In the genomic region with DNA sequence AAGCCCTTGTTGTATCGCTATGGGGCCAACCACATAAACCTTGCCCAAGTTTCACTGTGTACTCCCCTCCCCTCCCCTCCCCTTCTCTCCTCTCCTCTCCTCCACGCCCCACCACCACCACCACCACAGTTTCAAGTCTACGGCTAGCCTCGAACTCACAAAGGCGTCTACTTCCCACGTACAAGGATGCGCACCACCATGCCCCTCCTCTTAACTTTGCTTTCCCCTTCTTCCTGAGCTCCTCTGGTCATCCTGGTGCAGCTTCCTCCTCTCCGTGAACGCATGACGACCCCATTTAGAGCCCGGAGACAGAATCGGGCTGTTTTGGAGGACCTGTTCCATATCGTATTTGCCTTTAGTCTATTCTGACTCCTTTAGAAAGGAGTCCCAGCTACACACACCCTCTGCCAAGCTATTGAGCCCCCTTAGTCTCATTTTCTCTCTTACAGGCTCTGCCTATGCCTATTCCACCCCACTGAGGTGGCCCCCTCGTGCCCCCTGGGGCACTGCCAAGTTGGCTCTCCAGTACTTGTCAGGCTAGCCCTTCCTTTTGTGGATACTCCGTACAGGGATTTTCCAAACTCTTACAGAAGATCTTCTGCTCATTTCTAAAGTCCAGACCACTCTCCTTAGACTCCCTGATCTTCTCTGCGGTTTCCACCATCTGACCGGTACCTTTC, we compare ENCODE assay signal across 8 mouse cellular contexts. TPM values are rescaled to one million over a fixed set of nuclear protein-coding genes. Genes with fewer than 3 reads are reported as not detected.
DNase-seq lines count a peak whose midpoint lies in the region; ATAC-seq and TF ChIP-seq lines count a peak whose summit lies in the region.

No protein-coding gene starts in this region.

- 29% methylated on average over 17 of the region's 17 CpGs for WGBS in cerebellum, adult 2 months
- whole genome bisulfite sequencing in intestine, embryonic 16.5 days, result 14% methylated on average over 17 of the region's 17 CpGs
- 15% methylated on average over 17 of the region's 17 CpGs for WGBS in stomach, embryonic 15.5 days

- H3K4me2 ChIP-seq in intestine, embryonic 16.5 days (ENCODE audit: low read depth, low read length), result peak overlapping the region; percentile 96
- H3K4me2 ChIP-seq in stomach, embryonic 15.5 days, result peak overlapping the region; percentile 97

- H3K27ac ChIP-seq in cerebellum, adult 2 months (ENCODE audit: insufficient read depth, low read length), result no peak overlapping the region
- no peak overlapping the region for H3K27ac ChIP-seq in intestine, embryonic 16.5 days (ENCODE audit: low read length)
- no peak overlapping the region for H3K27ac ChIP-seq in stomach, embryonic 15.5 days

- no peak overlapping the region for H3K4me3 ChIP-seq in cerebellum, adult 2 months (replicated peaks; ENCODE audit: insufficient read depth, low read depth, low read length)
- H3K4me3 ChIP-seq in megakaryocyte, embryonic 14.5 days (replicated peaks), result peak overlapping the region; percentile 93
- H3K4me3 ChIP-seq in intestine, embryonic 16.5 days (ENCODE audit: low read length), result no peak overlapping the region
- H3K4me3 ChIP-seq in stomach, embryonic 15.5 days (replicated peaks), result peak overlapping the region; percentile 71; the same call in 1 of the 2 replicates

- no peaks in the 10 kb centered on the region for H3K27me3 ChIP-seq in cerebellum, adult 2 months (ENCODE audit: control insufficient read depth, insufficient read depth, low read length)
- H3K27me3 ChIP-seq in megakaryocyte, embryonic 14.5 days (replicated peaks), result peaks cover 77% of the 10 kb centered on the region
- peaks cover 56% of the 10 kb centered on the region for H3K27me3 ChIP-seq in intestine, embryonic 16.5 days (replicated peaks; ENCODE audit: control insufficient read depth, insufficient read depth, low read length)
- peaks cover 53% of the 10 kb centered on the region for H3K27me3 ChIP-seq in stomach, embryonic 15.5 days (replicated peaks)

- peaks cover 5% of the 10 kb centered on the region for H3K36me3 ChIP-seq in megakaryocyte, embryonic 14.5 days (replicated peaks; ENCODE audit: low read length)
- no peaks in the 10 kb centered on the region for H3K36me3 ChIP-seq in intestine, embryonic 16.5 days (ENCODE audit: control insufficient read depth, insufficient read depth, low read length)
- H3K36me3 ChIP-seq in stomach, embryonic 15.5 days, result no peaks in the 10 kb centered on the region

- H3K9me3 ChIP-seq in megakaryocyte, embryonic 14.5 days, result peaks cover 12% of the 10 kb centered on the region
- H3K9me3 ChIP-seq in intestine, embryonic 16.5 days (ENCODE audit: control insufficient read depth, low read length), result no peaks in the 10 kb centered on the region
- H3K9me3 ChIP-seq in stomach, embryonic 15.5 days, result no peaks in the 10 kb centered on the region

- TF ChIP-seq POLR2A in cerebellum, adult 2 months (IDR thresholded peaks at IDR 0.05; ENCODE audit: borderline replicate concordance, insufficient read depth, low read length), result no peak

- TF ChIP-seq CTCF in cerebellum, adult 2 months (IDR thresholded peaks at IDR 0.05; ENCODE audit: borderline replicate concordance, insufficient read depth, low read depth, low read length), result no peak

- H3K9ac ChIP-seq in intestine, embryonic 16.5 days (ENCODE audit: low read depth, low read length), result no peak overlapping the region
- no peak overlapping the region for H3K9ac ChIP-seq in stomach, embryonic 15.5 days

- peak; percentile 40 to 48 for DNase-seq in cerebellum, adult 2 months
- DNase-seq in thymus, postnatal 25 days, result no peak
- no peak for DNase-seq in adrenal gland, postnatal 4 days (ENCODE audit: low spot score in 2 of 2)

- ATAC-seq in cerebellum, adult (ENCODE audit: insufficient number of reproducible peaks, low FRiP score, low TSS enrichment), result no peak
- ATAC-seq in megakaryocyte, adult 5-6 weeks (ENCODE audit: poor library complexity, severe bottlenecking), result no peak
- ATAC-seq in intestine, embryonic 16.5 days, result no peak
- no peak for ATAC-seq in stomach, embryonic 15.5 days (ENCODE audit: insufficient read depth, low FRiP score, low read depth)

- H3K4me1 ChIP-seq in cerebellum, adult 2 months (ENCODE audit: control insufficient read depth, insufficient read depth, low read length), result peaks cover 3% of the 10 kb centered on the region; the same call in 1 of the 2 replicates
- peaks cover 78% of the 10 kb centered on the region for H3K4me1 ChIP-seq in megakaryocyte, embryonic 14.5 days
- peaks cover 50% of the 10 kb centered on the region for H3K4me1 ChIP-seq in intestine, embryonic 16.5 days (ENCODE audit: control insufficient read depth, insufficient read depth, low read length)
- peaks cover 59% of the 10 kb centered on the region for H3K4me1 ChIP-seq in stomach, embryonic 15.5 days

RNA-seq across cellular contexts. Expression of a gene that starts 2.0 kb away (rescaled TPM):
- 3.0 and 3.7 TPM in 2 replicates for polyA plus RNA-seq in cerebellum, adult 2 months (2012; rRNA removed)
- polyA plus RNA-seq in megakaryocyte, embryonic 14.5 days (2012; ENCODE audit: insufficient read depth, low replicate concordance), result 0.41 TPM in 1 of 2 replicates, not detected in the other
- 0.14 TPM in 1 of 2 replicates, not detected in the other for total RNA-seq in megakaryocyte, adult 5-6 weeks (2015)
- 0.04 and 0.07 TPM in 2 replicates for total RNA-seq in megakaryocyte, adult 5-6 weeks (2017)
- polyA plus RNA-seq in intestine, embryonic 16.5 days (2015; fragmentation: Nextera tagmentation; extraction: Ambion mirVana), result 7.1 and 8.6 TPM in 2 replicates
- polyA plus RNA-seq in stomach, embryonic 15.5 days (2015; fragmentation: Nextera tagmentation; extraction: Ambion mirVana), result 25.3 and 28.0 TPM in 2 replicates
- 10 to 100 TPM; 22.9 to 29.2 TPM for total RNA-seq in adrenal gland, postnatal 4 days (2021)

RNA-seq across cellular contexts. Expression of a gene that starts 7.3 kb away (rescaled TPM):
- polyA plus RNA-seq in cerebellum, adult 2 months (2012; rRNA removed), result 15.3 and 16.3 TPM in 2 replicates
- polyA plus RNA-seq in megakaryocyte, embryonic 14.5 days (2012; ENCODE audit: insufficient read depth, low replicate concordance), result 1.1 and 4.0 TPM in 2 replicates
- total RNA-seq in megakaryocyte, adult 5-6 weeks (2015), result 11.5 and 17.2 TPM in 2 replicates
- total RNA-seq in megakaryocyte, adult 5-6 weeks (2017), result 7.8 and 11.0 TPM in 2 replicates
- 18.7 and 23.9 TPM in 2 replicates for polyA plus RNA-seq in intestine, embryonic 16.5 days (2015; fragmentation: Nextera tagmentation; extraction: Ambion mirVana)
- 21.0 and 22.2 TPM in 2 replicates for polyA plus RNA-seq in stomach, embryonic 15.5 days (2015; fragmentation: Nextera tagmentation; extraction: Ambion mirVana)
- 10 to 100 TPM; 16.0 to 17.4 TPM for total RNA-seq in adrenal gland, postnatal 4 days (2021)

RNA-seq across cellular contexts. Expression of a gene that starts 19.7 kb away (rescaled TPM):
- 18.6 and 19.3 TPM in 2 replicates for polyA plus RNA-seq in cerebellum, adult 2 months (2012; rRNA removed)
- polyA plus RNA-seq in megakaryocyte, embryonic 14.5 days (2012; ENCODE audit: insufficient read depth, low replicate concordance), result 19.5 and 24.9 TPM in 2 replicates
- 0.52 and 1.3 TPM in 2 replicates for total RNA-seq in megakaryocyte, adult 5-6 weeks (2015)
- 1.8 and 2.0 TPM in 2 replicates for total RNA-seq in megakaryocyte, adult 5-6 weeks (2017)
- 20.3 and 22.7 TPM in 2 replicates for polyA plus RNA-seq in intestine, embryonic 16.5 days (2015; fragmentation: Nextera tagmentation; extraction: Ambion mirVana)
- 18.4 and 21.3 TPM in 2 replicates for polyA plus RNA-seq in stomach, embryonic 15.5 days (2015; fragmentation: Nextera tagmentation; extraction: Ambion mirVana)
- 10 to 100 TPM; 26.8 to 29.0 TPM for total RNA-seq in adrenal gland, postnatal 4 days (2021)

RNA-seq across cellular contexts. Expression of a gene that starts 22.3 kb away (rescaled TPM):
- 23.9 and 28.6 TPM in 2 replicates for polyA plus RNA-seq in cerebellum, adult 2 months (2012; rRNA removed)
- 0.29 TPM in 1 of 2 replicates, not detected in the other for polyA plus RNA-seq in megakaryocyte, embryonic 14.5 days (2012; ENCODE audit: insufficient read depth, low replicate concordance)
- 1.2 and 1.3 TPM in 2 replicates for total RNA-seq in megakaryocyte, adult 5-6 weeks (2015)
- 0.08 and 0.81 TPM in 2 replicates for total RNA-seq in megakaryocyte, adult 5-6 weeks (2017)
- 1.5 and 1.6 TPM in 2 replicates for polyA plus RNA-seq in intestine, embryonic 16.5 days (2015; fragmentation: Nextera tagmentation; extraction: Ambion mirVana)
- 2.2 and 2.3 TPM in 2 replicates for polyA plus RNA-seq in stomach, embryonic 15.5 days (2015; fragmentation: Nextera tagmentation; extraction: Ambion mirVana)
- total RNA-seq in adrenal gland, postnatal 4 days (2021), result 10 to 100 TPM; 33.3 to 33.8 TPM

Comparison
In these comparisons a context has a peak if more than half of its experiments do, and no peak if none do; other contexts are left out.
1. DNase-seq: peak in cerebellum, adult 2 months (2 of 2); none in thymus, postnatal 25 days (single experiment) and adrenal gland, postnatal 4 days (0 of 2).
2. H3K4me3 ChIP-seq: peak in megakaryocyte, embryonic 14.5 days (single experiment) and stomach, embryonic 15.5 days (single experiment); none in cerebellum, adult 2 months (single experiment) and intestine, embryonic 16.5 days (single experiment).